Mouse (Mus musculus) gonadal fat pad, adult 2 months (tissue): ENCODE results near the gene Olfr221. TPM values are rescaled to one million over a fixed set of nuclear protein-coding genes. Genes with fewer than 3 reads are reported as not detected.

Source experiments
- DNase-seq: peaks from one replicate; pipeline ENCODE4 v3.0.0-alpha.2; 2012; ENCODE audit warnings: low read depth
- polyA plus RNA-seq: library from polyadenylated mRNA; depleted of rRNA; stranded (reverse); fragments of >200 nt; gene quantifications from 2 replicates; pipeline ENCODE4 v1.2.3, GENCODE M21; 2012; rRNA removed

Olfr221 gene
- polyA plus RNA-seq, 1 experiment: not detected

DNA sequence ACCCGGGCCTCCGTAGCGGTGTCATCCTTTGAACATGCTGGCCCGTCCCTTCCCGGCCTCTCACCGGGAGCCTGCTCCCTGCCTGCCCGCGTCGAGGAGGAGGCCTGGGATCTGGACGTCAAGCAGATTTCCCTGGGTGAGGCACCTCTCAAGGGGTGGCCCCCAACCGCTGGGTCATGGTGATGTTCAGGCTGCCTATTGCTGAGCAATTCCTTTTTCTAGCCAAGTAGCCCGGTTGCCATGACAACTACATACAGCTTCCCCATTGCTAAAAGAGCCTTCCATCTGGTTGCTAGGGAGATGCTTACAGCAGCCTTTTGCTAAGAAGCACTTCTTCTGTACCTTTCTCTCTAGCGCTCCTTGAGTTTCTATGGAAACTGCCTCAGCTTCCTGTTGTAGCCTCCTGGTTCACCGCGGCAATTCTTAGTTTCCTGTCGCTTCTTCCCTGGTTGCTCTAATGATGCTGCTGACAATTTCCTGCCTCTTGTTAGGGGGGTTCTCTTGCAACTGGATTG lies 38.2 kb downstream of the Olfr221 start:
- DNase-seq: no peak

DNA sequence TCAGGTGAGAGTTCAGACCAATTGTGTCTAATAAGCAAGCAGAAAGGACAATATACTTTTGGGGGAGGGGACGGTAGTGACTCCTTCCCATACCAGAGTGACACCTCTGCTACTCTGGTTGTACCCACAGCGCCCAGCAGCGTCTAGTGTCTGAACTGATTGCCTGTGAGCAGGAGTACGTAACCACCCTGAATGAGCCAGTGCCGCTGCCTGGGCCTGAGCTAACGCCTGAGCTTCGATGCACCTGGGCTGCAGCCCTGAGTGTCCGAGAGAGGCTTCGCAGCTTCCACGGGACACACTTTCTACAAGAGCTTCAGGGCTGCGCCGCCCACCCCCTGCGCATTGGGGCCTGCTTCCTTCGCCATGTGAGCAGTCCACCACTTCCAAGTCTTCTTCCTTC lies 44.8 kb downstream of the Olfr221 start:
- no peak for DNase-seq

- DNase-seq: no peak
Measured at GRCm38 (mm10) chr14:51996866-51997265, 45.4 kb downstream of the Olfr221 start.

GRCm38 (mm10) chr14:51996231-51996841 lies 45.9 kb downstream of the Olfr221 start:
- no peak for DNase-seq

GRCm38 (mm10) chr14:51995219-51995871 lies 46.9 kb downstream of the Olfr221 start:
- DNase-seq: no peak

- no peak for DNase-seq
Measured at GRCm38 (mm10) chr14:51994453-51994852, 47.8 kb downstream of the Olfr221 start.

- no peak for DNase-seq
Measured at GRCm38 (mm10) chr14:51989461-51989970, 52.7 kb downstream of the Olfr221 start.

DNA sequence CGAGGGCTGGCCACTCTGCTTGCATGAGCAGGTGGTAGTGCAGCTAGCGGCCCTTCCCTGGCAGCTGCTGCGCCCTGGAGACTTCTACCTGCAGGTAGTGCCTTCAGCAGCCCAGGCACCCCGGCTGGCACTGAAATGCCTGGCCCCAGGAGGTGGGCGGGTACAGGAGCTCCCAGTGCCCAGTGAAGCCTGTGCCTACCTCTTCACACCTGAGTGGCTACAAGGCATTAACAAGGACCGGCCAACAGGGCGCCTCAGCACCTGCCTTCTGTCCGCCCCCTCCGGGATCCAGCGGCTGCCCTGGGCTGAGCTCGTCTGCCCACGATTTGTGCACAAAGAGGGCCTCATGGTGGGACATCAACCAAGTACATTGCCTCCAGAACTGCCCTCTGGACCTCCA lies 53.5 kb downstream of the Olfr221 start:
- DNase-seq: no peak

DNA sequence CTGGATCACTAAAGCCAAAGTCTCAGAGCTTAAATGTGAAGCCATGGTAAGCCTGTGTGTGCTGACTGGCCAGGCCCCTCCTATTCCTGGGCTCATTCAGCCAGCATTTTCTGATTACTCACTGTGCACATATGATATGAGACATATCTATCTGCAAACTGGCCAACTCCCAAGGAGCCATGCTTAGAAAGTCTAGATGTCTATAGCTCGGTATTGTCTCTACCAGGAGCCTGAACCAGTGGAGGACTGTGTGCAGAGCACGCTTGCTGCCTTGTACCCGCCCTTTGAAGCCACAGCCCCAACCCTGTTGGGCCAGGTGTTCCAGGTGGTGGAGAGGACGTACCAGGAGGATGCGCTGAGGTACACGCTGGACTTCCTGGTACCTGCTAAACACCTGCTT lies 55.1 kb downstream of the Olfr221 start:
- DNase-seq: no peak

DNA sequence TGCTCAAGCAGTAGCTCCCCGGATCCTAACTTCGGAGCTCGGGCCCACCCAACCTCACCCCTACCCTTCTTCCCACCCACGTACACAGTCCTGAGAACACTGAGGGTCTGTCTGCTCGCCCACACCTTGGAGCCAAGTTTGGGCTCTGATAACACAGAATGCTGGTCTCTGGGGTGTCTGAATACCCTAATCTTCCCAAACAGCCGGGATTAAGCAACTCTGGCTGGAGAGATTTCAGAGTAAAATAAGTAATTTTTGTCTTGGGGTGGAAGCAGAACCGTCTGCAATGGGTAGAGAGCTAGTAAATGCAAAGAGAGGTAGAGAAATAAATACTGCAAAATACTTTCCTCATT lies 56.1 kb downstream of the Olfr221 start:
- DNase-seq: no peak

- DNase-seq: no peak
Measured at GRCm38 (mm10) chr14:51985301-51986152, 56.7 kb downstream of the Olfr221 start.

GRCm38 (mm10) chr14:51984247-51985231 lies 57.7 kb downstream of the Olfr221 start, which contains the start of gene Arhgef40:
Gene Arhgef40 (plus strand): TSS chr14:51984719.
- DNase-seq: no peak

Other genes with a start within 250 kb of the Olfr221 start
- not detected in 2 replicates for gene AY358078, start 242.4 kb downstream of the Olfr221 start, polyA plus RNA-seq
- gene Ear6, start 188.8 kb downstream of the Olfr221 start, polyA plus RNA-seq: 0.34 TPM in 1 of 2 replicates, not detected in the other
- 30.5 and 32.8 TPM in 2 replicates for gene Mettl17, start 157.6 kb downstream of the Olfr221 start, polyA plus RNA-seq
- 0.51 and 0.77 TPM in 2 replicates for gene Slc39a2, start 149.6 kb downstream of the Olfr221 start, polyA plus RNA-seq
- gene Ndrg2, start 128.3 kb downstream of the Olfr221 start, polyA plus RNA-seq: 178 and 261 TPM in 2 replicates
- gene Tppp2, start 124.0 kb downstream of the Olfr221 start, polyA plus RNA-seq: 1.6 and 2.3 TPM in 2 replicates
- gene Rnase13, start 119.7 kb downstream of the Olfr221 start, polyA plus RNA-seq: 210 and 501 TPM in 2 replicates
- 103 and 141 TPM in 2 replicates for gene Arhgef40, start 57.7 kb downstream of the Olfr221 start, polyA plus RNA-seq
- 0.51 and 0.55 TPM in 2 replicates for gene Tmem253, start 26.8 kb downstream of the Olfr221 start, polyA plus RNA-seq
- 65.7 and 74.2 TPM in 2 replicates for gene Zfp219, start 21.7 kb downstream of the Olfr221 start, polyA plus RNA-seq
- 62.5 and 71.6 TPM in 2 replicates for gene Hnrnpc, start 61.6 kb upstream of the Olfr221 start, polyA plus RNA-seq
- 4.0 and 4.4 TPM in 2 replicates for gene Rpgrip1, start 68.2 kb upstream of the Olfr221 start, polyA plus RNA-seq
- gene Supt16, start 155.0 kb upstream of the Olfr221 start, polyA plus RNA-seq: 9.6 and 13.1 TPM in 2 replicates
- gene Chd8, start 215.3 kb upstream of the Olfr221 start, polyA plus RNA-seq: 30.1 and 35.2 TPM in 2 replicates
- gene Tox4, start 236.7 kb upstream of the Olfr221 start, polyA plus RNA-seq: 30.5 and 38.7 TPM in 2 replicates
- 11.4 TPM in 2 replicates for gene Rab2b, start 237.1 kb upstream of the Olfr221 start, polyA plus RNA-seq